Mouse (Mus musculus): ENCODE results near the gene Hoxd13. TPM values are rescaled to one million over a fixed set of nuclear protein-coding genes. Genes with fewer than 3 reads are reported as not detected.

Hoxd13 gene
- polyA plus RNA-seq, 1 experiment: not detected

GRCm38 (mm10) chr2:74654743-74655419 lies 13.2 kb upstream of the Hoxd13 start:
- Histone ChIP-seq H3K4me3 (no peak overlapping the region), H3K4me2 (ENCODE audit: low read depth) (no peak overlapping the region), H3K36me3 (ENCODE audit: control insufficient read depth, insufficient read depth) (no peaks in the 10 kb centered on the region), H3ac (ENCODE audit: control insufficient read depth, insufficient read length) (no peak overlapping the region), H3K79me2 (ENCODE audit: control insufficient read depth, insufficient read depth) (no peaks in the 10 kb centered on the region), H3K27me3 (ENCODE audit: control insufficient read depth, insufficient read depth, insufficient read length) (peaks cover 38% of the 10 kb centered on the region)
- TF ChIP-seq TCF12 (IDR thresholded peaks at IDR 0.05; ENCODE audit: insufficient read depth, poor library complexity, severe bottlenecking): no peak
- no peak for TF ChIP-seq SRF (IDR thresholded peaks at IDR 0.05; ENCODE audit: control insufficient read depth, insufficient read length, low read depth)
- TF ChIP-seq E2F4 (IDR thresholded peaks at IDR 0.05; ENCODE audit: insufficient read depth): no peak
- no peak for TF ChIP-seq REST (IDR thresholded peaks at IDR 0.05; ENCODE audit: insufficient read depth, insufficient read length)
- TF ChIP-seq MYOD1 (IDR thresholded peaks at IDR 0.05; ENCODE audit: control insufficient read depth in 1 of 3, insufficient read length in 2 of 3, low read depth in 2 of 3): no peak
- TF ChIP-seq CEBPB (IDR thresholded peaks at IDR 0.05; ENCODE audit: insufficient read depth, poor library complexity, severe bottlenecking): no peak
- TF ChIP-seq TCF3 (IDR thresholded peaks at IDR 0.05; ENCODE audit: insufficient read length, low read depth): no peak
- no peak for TF ChIP-seq POLR2AphosphoS2 (IDR thresholded peaks at IDR 0.05; ENCODE audit: insufficient read length, low read depth)
- TF ChIP-seq POLR2A (IDR thresholded peaks at IDR 0.05; ENCODE audit: insufficient read length, low read depth): no peak
- no peak for TF ChIP-seq MAX (IDR thresholded peaks at IDR 0.05; ENCODE audit: low read depth)
- TF ChIP-seq MYOG (IDR thresholded peaks at IDR 0.05; ENCODE audit: control insufficient read depth in 1 of 3, insufficient read depth in 1 of 3, insufficient read length in 2 of 3, low read depth in 2 of 3): no peak
- TF ChIP-seq USF1 (IDR thresholded peaks at IDR 0.05; ENCODE audit: low read depth): no peak

DNA sequence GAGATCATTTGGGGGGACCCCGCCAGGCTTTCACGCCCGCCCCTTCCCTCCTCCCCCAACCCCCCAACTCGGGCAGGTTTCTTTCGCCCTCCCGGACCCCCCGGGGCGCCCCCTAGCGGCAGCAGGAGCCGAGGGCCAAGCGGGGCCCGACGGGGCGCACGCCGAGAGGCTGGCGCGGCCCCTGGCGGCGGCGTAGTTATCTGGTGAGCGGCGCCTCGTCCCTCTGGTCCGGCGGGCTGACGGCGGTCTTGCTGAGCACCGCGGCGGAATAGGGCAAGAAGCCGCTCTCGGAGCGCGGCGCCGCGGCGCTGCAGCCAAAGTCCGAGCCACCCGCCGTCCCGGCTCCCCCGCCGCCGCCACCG lies 12.7 kb upstream of the Hoxd13 start:
- peaks cover 38% of the 10 kb centered on the region for H3K27me3 ChIP-seq (ENCODE audit: control insufficient read depth, insufficient read depth, insufficient read length)
- no peaks in the 10 kb centered on the region for H3K36me3 ChIP-seq (ENCODE audit: control insufficient read depth, insufficient read depth)
- no peak overlapping the region for H3K4me3 ChIP-seq
- TF ChIP-seq MYOG (IDR thresholded peaks at IDR 0.05; ENCODE audit: control insufficient read depth in 1 of 3, insufficient read depth in 1 of 3, insufficient read length in 2 of 3, low read depth in 2 of 3) (no peak), REST (IDR thresholded peaks at IDR 0.05; ENCODE audit: insufficient read depth, insufficient read length) (no peak)
- H3K4me2 ChIP-seq (ENCODE audit: low read depth): no peak overlapping the region
- H3K79me2 ChIP-seq (ENCODE audit: control insufficient read depth, insufficient read depth): no peaks in the 10 kb centered on the region
- H3ac ChIP-seq (ENCODE audit: control insufficient read depth, insufficient read length): no peak overlapping the region

DNA sequence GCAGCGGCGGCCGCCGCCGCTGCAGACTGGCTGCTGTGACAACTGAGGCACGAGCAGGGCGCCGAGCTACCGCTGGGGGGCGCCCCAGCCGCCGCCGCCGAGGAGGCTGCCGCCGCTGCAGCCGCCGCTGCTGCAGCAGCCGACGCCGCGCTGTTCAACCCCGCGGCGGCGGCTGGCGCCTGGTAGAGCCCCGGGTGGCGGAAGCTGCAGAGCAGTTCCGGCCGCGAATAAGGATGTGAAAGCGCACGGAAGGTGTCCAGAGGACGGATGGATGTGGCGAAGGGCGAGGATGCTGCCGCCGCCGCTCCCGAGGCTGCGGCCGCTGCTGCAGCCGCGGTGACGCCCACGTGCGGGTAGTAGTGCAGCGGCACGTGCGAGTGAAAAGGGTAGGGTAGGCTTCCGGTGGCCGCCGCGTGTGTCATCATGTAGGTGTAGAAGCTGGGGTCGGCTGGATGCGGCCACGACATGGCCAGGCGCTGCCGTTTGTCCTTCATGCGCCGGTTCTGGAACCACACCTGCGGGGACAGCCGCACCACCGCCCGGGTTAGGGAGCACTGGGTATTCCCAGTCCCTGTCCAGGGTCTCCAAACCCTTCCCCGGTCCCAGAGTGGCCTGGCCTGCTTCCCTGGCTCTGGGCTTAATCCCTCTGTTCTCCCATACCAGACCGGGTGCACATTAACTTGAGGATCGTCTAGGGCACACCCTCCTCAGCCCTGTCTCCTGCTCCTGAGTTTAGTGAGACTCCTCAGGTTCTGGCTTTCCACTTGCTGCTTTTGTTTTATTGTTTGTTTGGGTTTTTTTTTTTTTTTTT lies 12.1 kb upstream of the Hoxd13 start:
- no peak for TF ChIP-seq MYOG (IDR thresholded peaks at IDR 0.05; ENCODE audit: control insufficient read depth in 1 of 3, insufficient read depth in 1 of 3, insufficient read length in 2 of 3, low read depth in 2 of 3)
- no peak for TF ChIP-seq POLR2AphosphoS2 (IDR thresholded peaks at IDR 0.05; ENCODE audit: insufficient read length, low read depth)
- no peak for TF ChIP-seq E2F4 (IDR thresholded peaks at IDR 0.05; ENCODE audit: insufficient read depth)
- TF ChIP-seq SRF (IDR thresholded peaks at IDR 0.05; ENCODE audit: control insufficient read depth, insufficient read length, low read depth): no peak
- TF ChIP-seq TCF3 (IDR thresholded peaks at IDR 0.05; ENCODE audit: insufficient read length, low read depth): no peak
- no peak for TF ChIP-seq TCF12 (IDR thresholded peaks at IDR 0.05; ENCODE audit: insufficient read depth, poor library complexity, severe bottlenecking)
- TF ChIP-seq MAX (IDR thresholded peaks at IDR 0.05; ENCODE audit: low read depth): no peak
- no peak for TF ChIP-seq POLR2A (IDR thresholded peaks at IDR 0.05; ENCODE audit: insufficient read length, low read depth)
- no peak for TF ChIP-seq MYOD1 (IDR thresholded peaks at IDR 0.05; ENCODE audit: control insufficient read depth in 1 of 3, insufficient read length in 2 of 3, low read depth in 2 of 3)
- no peak for TF ChIP-seq USF1 (IDR thresholded peaks at IDR 0.05; ENCODE audit: low read depth)
- no peak for TF ChIP-seq REST (IDR thresholded peaks at IDR 0.05; ENCODE audit: insufficient read depth, insufficient read length)
- no peak for TF ChIP-seq CEBPB (IDR thresholded peaks at IDR 0.05; ENCODE audit: insufficient read depth, poor library complexity, severe bottlenecking)
- peaks cover 42% of the 10 kb centered on the region for H3K27me3 ChIP-seq (ENCODE audit: control insufficient read depth, insufficient read depth, insufficient read length)
- H3K4me2 ChIP-seq (ENCODE audit: low read depth): no peak overlapping the region
- H3ac ChIP-seq (ENCODE audit: control insufficient read depth, insufficient read length): no peak overlapping the region
- no peak overlapping the region for H3K4me3 ChIP-seq
- H3K79me2 ChIP-seq (ENCODE audit: control insufficient read depth, insufficient read depth): no peaks in the 10 kb centered on the region
- H3K36me3 ChIP-seq (ENCODE audit: control insufficient read depth, insufficient read depth): no peaks in the 10 kb centered on the region

- no peaks in the 10 kb centered on the region for H3K36me3 ChIP-seq (ENCODE audit: control insufficient read depth, insufficient read depth)
- no peak overlapping the region for H3ac ChIP-seq (ENCODE audit: control insufficient read depth, insufficient read length)
- TF ChIP-seq CEBPB (IDR thresholded peaks at IDR 0.05; ENCODE audit: insufficient read depth, poor library complexity, severe bottlenecking): no peak
- no peak for TF ChIP-seq MYOD1 (IDR thresholded peaks at IDR 0.05; ENCODE audit: control insufficient read depth in 1 of 3, insufficient read length in 2 of 3, low read depth in 2 of 3)
- no peak for TF ChIP-seq MYOG (IDR thresholded peaks at IDR 0.05; ENCODE audit: control insufficient read depth in 1 of 3, insufficient read depth in 1 of 3, insufficient read length in 2 of 3, low read depth in 2 of 3)
- no peak for TF ChIP-seq MAX (IDR thresholded peaks at IDR 0.05; ENCODE audit: low read depth)
- no peak for TF ChIP-seq E2F4 (IDR thresholded peaks at IDR 0.05; ENCODE audit: insufficient read depth)
- no peak for TF ChIP-seq TCF12 (IDR thresholded peaks at IDR 0.05; ENCODE audit: insufficient read depth, poor library complexity, severe bottlenecking)
- TF ChIP-seq USF1 (IDR thresholded peaks at IDR 0.05; ENCODE audit: low read depth): no peak
- no peak for TF ChIP-seq TCF3 (IDR thresholded peaks at IDR 0.05; ENCODE audit: insufficient read length, low read depth)
- no peak for TF ChIP-seq POLR2A (IDR thresholded peaks at IDR 0.05; ENCODE audit: insufficient read length, low read depth)
- TF ChIP-seq REST (IDR thresholded peaks at IDR 0.05; ENCODE audit: insufficient read depth, insufficient read length): no peak
- TF ChIP-seq SRF (IDR thresholded peaks at IDR 0.05; ENCODE audit: control insufficient read depth, insufficient read length, low read depth): no peak
- TF ChIP-seq POLR2AphosphoS2 (IDR thresholded peaks at IDR 0.05; ENCODE audit: insufficient read length, low read depth): no peak
- H3K4me2 ChIP-seq (ENCODE audit: low read depth): no peak overlapping the region
- peaks cover 43% of the 10 kb centered on the region for H3K27me3 ChIP-seq (ENCODE audit: control insufficient read depth, insufficient read depth, insufficient read length)
- H3K79me2 ChIP-seq (ENCODE audit: control insufficient read depth, insufficient read depth): no peaks in the 10 kb centered on the region
- H3K4me3 ChIP-seq: no peak overlapping the region
Measured at GRCm38 (mm10) chr2:74656632-74657021, 11.5 kb upstream of the Hoxd13 start.
